Mouse (Mus musculus) erythroid progenitor cell, adult 5-6 weeks (primary cell): ENCODE data around the gene Eef2kmt. TPM values are rescaled to one million over a fixed set of nuclear protein-coding genes. Genes with fewer than 3 reads are reported as not detected.
A peak's percentile ranks its signal among the peaks of the same experiment; 100 is the strongest.
"Not testable (repeated sequence)": the region's sequence is repeated elsewhere in the genome, so short reads cannot be mapped to it uniquely, and the experiment has no call there.

Source experiments
- ATAC-seq: replicated peaks from 2 replicates; pipeline ENCODE4 v1.8.0; 2016; ENCODE audit warnings: moderate number of reproducible peaks, mild to moderate bottlenecking, moderate TSS enrichment, inconsistent platforms; ENCODE audit not compliant: poor library complexity, low FRiP score, severe bottlenecking
- total RNA-seq, 2 experiments: library from RNA; stranded (forward) in 1 of 2; stranded (reverse) in 1 of 2; fragments of 150-400 nt in 1 of 2; fragments of 186-747, 209-891 nt in 1 of 2; gene quantifications; 2 replicates each; pipeline versions ENCODE4 v1.2.3 to v1.2.4; 2015 to 2017; ENCODE audit warnings: low replicate concordance in 2 of 2

Gene Eef2kmt
- total RNA-seq (2015; ENCODE audit: low replicate concordance) (3.6 and 4.2 TPM in 2 replicates), total RNA-seq (2017; ENCODE audit: low replicate concordance) (1.2 TPM in 1 of 2 replicates, not detected in the other)

DNA sequence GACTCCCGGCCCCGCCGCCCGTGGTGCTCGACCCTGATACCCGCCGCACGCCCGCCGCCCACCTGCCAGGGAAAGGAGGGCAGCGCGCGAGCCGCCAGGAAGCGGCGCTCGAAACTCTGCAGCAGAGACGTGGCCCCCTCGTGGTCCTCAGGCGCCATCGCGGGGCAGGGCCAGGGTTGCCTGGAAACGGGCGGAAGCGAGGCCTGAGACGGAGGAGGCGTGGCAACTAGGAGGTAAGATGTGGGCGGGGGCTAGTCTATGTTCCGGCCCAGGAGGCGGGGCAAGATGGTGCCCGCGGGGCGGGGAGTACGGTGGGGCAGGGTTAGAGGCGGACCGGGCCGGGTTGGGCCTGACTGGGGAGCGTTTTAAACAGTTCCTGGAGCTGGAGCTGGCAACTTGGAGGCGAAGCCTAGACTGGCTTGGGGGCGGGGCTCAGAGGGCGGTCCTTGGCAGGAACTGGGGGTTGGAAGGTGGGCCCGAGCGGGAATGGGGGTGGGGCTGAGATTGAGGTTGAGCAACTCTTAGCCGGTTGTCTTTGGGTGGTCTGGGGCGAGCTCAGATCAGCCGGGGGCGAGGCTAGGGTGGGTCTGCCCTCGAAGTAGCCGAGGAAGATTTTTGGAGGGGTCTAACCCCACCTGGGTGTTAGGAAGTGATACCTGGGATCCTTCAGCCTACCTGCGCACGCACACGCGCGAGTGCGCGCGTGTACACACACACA, at the start of gene Eef2kmt:
TSS of gene Eef2kmt (minus strand) at position 205 of the 718 bp plus-strand sequence.
- ATAC-seq, result peak; percentile 94

DNA sequence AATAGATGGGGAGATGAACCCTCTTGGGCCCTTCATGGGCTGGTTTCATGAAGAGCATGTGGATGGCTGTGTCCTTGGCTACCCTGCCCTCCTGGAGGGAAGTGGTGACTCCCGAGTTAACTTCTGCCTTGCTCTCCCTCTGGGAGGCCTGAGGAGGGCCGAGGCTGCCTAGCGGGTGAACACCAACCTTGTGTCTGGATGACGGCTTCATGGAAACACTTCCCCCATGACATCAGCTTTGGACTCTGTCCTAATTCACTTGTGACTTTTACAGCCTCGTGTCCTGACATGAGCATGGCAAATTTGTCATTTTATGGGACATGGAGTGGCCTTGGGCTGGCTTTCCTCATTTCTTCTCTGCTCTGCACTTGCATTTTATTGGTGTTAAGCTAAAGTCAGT, 39.5 kb upstream of the Eef2kmt start:
- ATAC-seq, result no peak

DNA sequence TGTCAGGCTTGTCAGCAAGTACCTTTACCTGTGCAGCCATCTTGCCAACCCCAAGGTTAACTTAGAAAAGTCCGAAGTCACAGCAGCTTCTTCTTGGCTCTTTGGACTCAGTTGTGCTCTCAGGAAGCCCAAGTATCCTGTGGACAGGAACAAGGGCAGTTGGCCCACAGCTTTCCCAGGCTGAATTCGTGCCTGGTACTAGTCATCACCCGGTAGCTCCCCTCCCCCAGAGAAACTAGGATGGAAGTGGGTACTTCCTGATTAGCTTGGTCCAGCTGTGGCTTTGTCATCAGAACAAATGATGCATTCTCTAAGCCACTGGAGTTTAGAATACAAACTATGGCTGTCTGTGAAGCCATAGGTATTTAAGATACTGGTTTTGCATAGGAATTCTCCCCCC, 29.6 kb upstream of the Eef2kmt start:
- no peak for ATAC-seq

DNA sequence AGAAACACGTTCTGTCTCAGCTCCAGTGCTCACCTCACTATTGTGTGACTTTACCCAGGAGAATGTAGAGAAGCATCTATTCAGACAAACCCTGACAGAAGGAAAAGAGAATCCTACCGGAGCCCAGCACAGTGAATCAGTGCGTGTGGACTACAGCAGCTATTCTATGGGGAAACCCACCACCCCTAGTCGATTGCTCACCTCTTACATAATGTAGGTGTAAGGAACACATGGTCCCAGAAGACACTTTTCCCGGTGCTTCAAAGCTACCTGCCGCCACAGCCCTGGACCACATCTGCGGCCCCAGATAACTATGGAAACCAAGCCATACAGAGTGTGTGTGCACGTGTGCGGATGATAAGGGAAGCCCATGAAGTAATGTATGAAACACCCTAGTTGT, 26.9 kb upstream of the Eef2kmt start:
- ATAC-seq, result no peak

DNA sequence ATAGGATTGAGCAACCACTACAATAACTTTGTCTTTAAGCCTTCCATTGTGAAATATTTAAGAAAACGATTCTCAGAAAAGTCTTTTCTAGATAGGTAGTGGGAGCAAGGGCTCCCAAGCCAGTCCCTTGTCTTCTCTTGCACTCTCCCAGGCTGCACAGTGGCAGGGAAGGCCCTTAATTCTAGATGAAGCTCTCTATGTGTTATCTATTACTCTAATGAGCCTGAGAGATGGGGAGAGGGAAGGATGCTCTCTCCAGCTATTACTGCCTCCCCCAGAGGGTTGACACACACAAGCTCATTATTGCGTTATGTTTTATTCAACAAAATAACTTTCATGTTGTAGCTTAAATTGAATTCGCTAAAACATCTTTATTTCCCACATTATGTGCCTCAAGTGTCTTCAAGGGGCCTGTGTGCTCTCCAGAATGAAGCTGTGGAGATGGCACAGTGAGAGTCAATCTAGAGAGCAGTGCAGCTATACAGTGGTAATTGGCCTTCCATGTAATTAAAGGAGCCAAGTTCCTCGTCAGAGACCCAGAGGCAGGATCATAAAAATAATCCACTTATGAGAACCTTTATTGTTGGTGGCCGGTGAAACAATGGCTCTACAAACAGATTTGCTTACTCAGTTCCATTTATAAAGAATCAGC, 23.9 kb upstream of the Eef2kmt start:
- ATAC-seq, result no peak

DNA sequence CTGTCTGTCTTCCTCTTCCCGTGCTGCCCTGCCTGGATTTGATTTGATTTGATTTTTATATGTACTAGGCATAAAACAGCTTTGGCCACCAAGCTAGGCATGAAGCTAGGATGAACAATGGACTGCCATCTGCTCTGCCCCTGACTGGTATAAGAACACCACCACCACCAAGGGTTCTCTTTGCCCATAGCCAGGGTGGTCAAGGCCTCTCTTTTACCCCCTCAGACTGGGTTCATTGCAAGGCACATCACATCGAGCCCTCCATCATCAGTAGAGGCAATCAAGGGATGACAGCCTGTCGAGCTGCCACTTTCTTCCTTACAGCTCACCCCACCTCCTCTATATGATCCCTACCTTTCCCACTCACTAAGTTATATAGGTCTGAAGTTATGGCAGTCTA, 16.6 kb upstream of the Eef2kmt start:
- no peak for ATAC-seq

DNA sequence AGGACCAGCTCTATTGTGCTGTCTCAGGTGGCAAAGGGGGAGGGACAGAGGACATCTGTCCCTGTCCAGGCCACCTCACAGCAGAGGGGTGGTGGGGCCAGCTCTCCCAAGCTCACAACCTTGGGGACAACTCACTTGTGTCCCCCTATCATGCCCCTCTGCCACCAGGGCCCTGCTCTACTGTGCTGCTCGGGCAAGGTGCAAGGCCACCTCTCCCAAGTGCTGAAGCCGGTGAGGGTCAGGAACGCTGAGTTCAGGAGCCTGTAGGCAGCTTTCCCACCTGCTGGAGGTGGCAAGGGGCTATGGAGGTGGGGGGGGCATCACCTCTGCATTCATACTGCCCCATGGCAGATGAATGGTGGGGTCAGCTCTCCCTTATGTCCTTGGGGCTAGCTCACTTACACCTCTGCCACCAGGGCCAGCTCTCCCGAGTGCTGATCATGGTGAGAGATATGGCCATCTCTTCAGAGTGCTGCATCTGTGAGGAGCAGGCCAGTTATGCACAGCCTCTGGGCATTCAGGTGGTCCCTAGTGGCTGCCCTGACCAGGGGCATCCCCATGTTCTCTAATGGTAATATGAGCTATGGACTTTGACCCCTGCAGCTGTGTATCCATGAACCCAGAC, 15.7 kb upstream of the Eef2kmt start:
- no peak for ATAC-seq

DNA sequence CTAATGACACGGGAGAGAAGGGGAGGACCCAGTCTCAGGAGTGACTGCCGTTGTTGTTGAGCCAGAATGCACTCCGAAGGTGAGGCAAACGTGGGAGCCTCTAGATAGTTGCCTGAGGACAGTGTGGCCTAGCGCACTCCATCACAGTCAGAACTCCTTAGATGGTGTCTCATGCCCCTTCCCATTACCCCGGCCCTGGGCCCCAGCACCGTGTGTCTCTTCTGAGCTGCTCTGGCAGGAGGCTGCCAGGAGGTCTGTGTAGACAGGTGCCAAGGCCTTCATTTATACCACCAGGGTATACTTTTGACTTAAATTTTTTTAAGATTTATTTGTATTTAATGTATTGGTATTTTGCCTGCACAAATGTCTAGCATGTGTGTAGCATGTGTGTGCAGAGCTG, 8.1 kb upstream of the Eef2kmt start:
- ATAC-seq, result no peak

DNA sequence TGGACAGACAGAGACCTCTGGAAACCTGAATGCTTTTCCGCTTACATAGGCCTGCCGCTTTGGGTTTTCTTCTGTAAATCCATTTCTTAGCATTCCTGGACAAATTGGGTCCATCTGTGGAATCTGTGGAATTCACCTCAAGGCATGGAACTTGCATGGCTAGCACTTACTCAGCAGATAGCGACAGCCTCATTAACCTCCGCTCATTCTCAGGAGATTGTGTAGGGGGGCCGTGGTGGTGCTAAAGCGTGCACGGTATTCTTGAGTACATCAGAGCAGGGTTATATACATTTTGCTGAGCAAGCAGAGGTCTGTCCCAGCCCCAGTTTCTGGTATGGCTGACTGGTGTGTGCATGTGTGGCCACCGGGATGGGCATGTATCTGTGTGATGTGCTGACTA, 7.4 kb upstream of the Eef2kmt start:
- ATAC-seq, result no peak

DNA sequence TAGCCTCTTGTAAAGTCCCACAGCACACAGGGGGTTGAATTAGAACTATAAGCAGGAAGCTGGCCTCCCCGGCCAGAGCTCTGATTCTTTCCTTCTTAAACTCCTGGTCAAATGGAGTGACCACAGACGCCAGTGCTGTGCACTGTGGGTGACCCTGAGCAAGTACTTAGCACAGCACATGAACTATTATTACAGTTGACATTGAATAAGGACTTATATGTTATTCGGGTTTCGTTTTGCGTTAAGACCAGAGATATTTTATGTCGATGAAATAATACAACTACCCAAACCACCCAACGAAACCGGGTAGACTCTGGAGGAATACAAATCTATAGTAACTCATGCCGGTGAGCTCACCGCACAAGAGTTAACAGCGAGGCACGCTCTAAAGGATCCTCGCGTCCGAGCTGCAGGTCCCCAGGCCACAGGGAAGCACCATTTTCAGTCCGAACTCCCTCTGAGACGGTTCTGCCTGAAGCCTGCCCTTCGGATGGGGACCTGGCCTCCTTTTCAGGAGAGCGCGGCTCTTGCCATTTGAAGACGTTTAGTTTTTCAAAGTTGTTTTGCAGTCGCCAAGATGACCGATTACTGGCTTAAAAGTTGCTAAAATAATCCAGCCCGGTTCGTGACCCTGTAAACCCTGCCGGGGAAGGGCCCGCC, 572 bp downstream of the Eef2kmt start:
- ATAC-seq, result no peak

DNA sequence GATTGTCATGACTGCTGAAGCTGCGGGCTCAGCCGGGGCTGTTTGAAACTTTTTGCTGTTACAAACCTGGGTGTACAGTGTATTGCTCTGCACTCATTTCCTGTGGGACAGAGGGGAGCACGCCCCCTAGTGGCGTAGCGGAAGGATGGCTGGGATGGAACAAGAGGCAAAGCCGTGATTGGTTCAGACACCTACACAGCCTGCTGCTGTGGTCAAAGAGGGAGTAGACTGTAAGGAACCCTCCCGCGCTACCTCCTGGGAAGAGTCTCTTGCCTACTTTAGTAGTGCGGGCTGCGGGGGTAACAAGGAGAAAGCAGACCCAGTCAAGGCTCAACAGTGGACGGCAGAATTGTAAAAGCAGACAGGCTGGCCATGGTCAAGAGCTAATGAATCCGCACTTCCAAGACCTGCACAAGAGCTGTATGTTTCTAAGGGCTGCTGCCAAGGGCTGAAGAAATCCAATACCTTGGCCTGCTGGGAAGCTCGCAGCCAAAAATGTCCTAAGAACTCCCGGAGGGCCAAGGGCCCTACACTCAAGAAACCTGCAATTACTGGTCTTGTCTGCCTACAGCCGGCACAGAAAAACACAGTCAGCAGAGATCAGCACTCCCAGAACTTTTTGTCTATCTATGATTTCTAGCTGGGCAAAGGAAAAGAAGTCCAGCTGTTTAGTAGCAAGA, 1.3 kb downstream of the Eef2kmt start:
- ATAC-seq, result peak; percentile 61

DNA sequence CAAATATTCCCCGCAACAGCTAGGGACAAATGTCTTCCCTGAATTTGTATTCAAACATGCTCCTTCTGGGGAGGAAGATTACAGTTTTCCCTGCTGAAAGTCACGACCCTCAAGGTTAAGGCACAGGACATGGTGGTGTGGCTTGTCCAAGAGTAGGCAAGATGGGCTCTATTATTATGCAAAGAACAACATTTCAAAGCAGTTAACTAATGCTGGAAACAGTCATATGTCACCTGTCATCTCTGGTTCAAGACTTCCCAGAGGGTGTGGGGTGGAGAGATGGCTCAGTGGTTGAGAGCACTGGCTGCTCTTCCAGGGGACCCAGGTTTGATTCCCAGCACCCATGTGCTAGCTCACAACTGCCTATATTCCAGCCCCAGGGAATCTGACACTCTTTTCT, 3.5 kb downstream of the Eef2kmt start:
- ATAC-seq, result no peak

DNA sequence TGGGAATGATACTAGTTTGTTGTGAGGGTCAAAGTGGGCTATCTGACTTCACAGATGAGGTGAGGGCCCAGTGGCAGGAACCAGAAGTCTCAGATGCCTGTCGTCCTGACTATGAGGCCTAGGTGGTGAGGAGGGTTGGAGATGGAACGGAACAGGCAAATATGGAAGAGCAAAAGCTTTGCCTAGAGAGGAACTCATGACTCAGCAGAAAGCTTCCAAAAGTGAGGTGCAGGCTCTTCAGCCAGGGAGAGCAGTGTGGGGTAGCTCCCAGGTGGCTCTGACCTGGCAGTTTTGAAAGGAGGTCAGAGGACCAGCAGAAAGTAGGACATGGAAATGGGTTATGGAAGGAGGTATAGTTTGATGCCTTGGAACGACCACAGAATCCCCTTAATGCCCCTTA, 4.9 kb downstream of the Eef2kmt start:
- ATAC-seq, result no peak

DNA sequence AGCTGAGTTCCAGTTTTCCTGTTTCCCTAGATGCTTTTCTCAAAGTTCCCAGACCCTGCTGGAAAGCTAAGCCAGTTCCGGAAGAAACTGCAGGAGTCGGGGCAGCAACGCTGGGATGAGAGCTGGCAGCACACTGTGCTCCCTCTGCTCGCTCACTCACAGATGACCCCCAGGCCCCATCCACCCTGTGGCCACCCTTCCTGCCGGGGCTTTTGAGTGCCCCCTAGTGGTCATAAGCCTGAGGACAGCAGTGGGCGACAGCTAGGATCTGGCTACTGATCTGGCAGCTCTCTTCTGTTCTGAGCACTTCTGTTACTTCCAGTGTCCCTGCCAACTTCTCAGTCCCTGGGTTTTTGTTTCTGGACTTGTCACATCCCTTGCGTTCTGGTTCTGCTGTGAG, 11.4 kb downstream of the Eef2kmt start:
- ATAC-seq, result 0 out of 2 replicates have a peak, but pooled peaks have one; percentile 43

DNA sequence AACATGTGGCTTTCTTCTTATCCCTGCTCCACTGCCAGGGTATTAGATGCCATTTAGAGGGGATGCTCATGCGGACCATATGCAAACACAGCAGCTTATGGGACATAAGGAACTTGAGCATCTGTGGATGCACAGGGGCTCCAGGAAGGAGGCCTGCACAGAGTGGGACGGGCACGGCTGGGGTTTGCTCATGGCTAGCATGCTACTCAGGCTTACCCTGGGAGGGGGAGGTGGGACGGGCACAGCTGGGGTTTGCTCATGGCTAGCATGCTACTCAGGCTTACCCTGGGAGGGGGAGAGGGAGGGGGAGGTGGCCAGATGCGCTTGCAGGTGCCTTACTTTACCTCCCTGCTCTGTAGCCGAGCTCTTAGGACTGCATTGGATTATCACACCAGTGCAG, 12.9 kb downstream of the Eef2kmt start:
- ATAC-seq, result no peak

DNA sequence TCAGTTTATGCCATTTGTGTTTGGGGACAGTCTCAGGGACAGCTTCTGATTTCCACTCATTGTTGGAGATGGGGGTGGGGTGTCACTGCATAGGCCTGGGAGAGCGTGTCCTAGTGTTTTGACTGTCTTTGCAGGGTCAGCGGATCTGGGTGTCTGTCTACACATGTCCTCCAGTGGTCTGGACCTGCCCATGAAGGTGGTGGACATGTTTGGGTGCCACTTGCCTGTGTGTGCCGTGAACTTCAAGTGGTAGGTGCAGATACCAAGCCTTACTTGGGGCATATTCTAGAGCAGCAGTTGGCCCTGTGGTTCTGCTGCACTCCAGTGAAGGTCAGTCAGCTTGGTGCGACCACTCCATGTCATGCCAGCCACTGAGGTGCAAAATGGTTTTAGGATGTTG, 13.4 kb downstream of the Eef2kmt start:
- no peak for ATAC-seq

DNA sequence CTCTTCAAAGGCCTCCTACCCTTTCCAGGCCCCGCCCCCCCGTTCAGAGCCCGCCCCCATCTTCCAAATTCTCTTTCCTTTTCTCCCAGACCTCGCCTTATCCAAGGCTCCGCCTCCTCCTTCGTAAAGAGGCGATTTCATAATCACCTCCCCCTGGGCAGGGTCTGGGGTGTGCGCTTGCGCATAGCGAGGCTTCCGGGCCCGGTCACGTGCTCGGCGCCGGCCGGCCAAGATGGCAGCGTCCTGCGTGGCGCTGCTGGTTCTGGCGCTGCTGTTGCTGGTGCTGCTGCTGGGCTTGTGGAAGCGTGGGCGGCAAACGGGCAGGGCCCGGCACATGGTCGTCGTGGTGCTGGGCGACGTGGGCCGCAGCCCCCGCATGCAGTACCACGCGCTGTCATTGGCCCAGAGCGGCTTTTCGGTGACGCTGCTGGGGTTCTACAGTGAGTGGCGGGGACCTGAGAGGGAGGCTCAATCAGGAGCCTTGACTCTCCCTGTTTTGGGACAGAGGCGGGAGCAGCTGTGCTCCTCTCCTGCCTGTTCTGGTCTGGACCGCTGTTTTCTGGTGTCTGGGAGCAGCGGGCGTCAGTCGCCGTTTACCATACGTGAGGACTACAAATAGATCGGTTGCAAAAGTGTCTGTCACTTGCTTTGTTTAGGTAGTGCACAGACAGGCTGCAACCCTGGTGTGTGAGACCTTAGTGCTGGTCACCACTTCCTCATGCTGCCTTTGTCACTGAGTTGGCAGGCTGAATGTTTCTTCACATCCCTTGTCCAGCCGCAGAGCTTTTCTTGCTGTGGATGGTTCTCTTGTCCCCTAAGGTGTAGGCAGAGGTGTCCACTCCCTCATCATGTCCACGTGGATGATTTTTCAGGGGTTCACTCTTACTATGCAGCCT, 22.1 kb downstream of the Eef2kmt start, which contains the start of gene Alg1:
TSS of gene Alg1 (plus strand) at position 204 of the 896 bp plus-strand sequence.
- ATAC-seq, result peak; percentile 98

DNA sequence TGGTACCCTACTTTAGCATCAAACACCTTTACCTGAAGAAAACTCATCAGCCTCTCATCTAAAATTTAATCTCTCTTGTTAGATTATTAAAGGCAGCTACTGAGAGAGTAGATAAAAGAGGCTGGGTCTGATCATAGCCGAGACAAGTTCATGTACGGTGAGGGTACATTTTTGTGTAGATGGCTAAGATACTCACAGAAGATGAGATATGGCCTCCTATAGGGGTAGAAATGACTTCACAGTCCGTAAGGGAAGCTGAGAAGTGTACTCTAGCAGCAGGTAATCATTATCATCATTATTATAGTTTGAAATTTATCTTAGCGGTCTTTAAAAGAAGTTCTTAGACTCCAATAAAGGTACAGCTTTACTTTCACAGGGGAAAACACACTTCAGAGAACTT, 22.8 kb downstream of the Eef2kmt start:
- ATAC-seq, result no peak

DNA sequence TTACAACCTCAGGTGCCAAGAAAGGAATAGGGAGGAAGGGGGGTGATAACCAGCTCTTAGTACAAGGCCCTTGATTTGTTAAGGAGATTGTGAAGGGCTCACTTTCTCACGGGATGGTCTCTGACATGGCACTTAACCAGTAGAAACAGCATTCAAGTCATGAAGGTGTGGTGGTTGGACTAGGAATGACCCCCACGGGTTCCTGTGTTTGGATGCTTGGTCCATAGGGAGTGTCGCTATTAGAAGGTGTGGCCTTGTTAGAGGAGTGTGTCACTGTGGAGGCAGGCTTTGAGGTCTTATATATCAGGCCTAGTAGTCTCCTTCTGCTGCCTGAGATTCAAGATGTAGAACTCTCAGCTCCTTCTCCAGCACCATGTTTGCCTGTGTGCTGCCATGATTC, 27.7 kb downstream of the Eef2kmt start:
- ATAC-seq, result not testable (repeated sequence)
